Comparison of ENCODE assay signal across 8 mouse cellular contexts in the genomic region with DNA sequence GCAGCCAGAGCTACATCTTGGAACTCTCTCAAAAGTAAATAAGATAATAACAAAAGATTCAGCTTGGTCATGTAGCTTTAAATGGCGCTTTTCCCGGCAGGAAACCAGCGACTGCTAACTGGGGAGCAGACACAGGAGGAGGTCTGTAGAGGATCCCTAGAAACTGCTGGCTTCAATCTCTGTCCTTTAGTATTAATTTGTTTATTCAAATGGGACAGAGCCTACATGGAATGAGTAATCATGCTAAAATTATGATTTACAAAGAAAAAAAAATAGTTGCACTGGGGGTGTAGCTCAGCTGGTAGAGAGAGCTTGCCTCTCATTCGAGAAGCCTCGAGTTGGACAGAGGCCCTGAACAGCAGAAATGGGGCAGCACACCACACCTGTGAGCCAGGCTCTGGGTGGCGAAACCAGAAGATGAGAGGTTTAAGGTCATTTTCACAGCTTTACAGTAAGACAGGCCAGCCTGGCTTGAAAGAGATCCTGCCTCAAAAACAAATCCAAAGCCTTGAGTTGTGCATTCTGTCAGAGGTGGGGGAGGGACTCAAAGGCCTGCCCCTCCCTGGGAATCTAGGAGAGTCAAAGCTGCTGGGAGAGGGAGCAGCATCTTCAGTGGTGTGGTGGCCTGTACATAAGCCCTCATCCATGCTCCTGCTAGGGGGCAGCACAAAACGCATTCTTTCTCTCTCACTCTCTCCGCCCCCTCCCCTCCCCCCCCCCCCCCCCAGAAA. TPM values are rescaled to one million over a fixed set of nuclear protein-coding genes. Genes with fewer than 3 reads are reported as not detected.
DNase-seq lines count a peak whose midpoint lies in the region; ATAC-seq and TF ChIP-seq lines count a peak whose summit lies in the region.

No protein-coding gene starts in this region.

- H3K9me3 ChIP-seq in intestine, embryonic 14.5 days (ENCODE audit: control insufficient read depth, low read length), result 0 out of 2 replicates have a peak, but pooled peaks cover 5% of the 10 kb centered on the region
- H3K9me3 ChIP-seq in neural tube, embryonic 15.5 days (replicated peaks), result no peaks in the 10 kb centered on the region

- 47% methylated on average over 8 of the region's 8 CpGs for WGBS in intestine, embryonic 14.5 days
- WGBS in neural tube, embryonic 15.5 days, result 63% methylated on average over 8 of the region's 8 CpGs

- intact Hi-C loops in left cerebral cortex, adult 2 months (cut with DNase I), result loop anchor here (10.0 kb wide), 1 partner anchor 752 kb away; a partner anchor contains a TSS
- intact Hi-C loops in left cerebral cortex, postnatal 4 days (cut with DNase I), result no loop called here

- H3K36me3 ChIP-seq in intestine, embryonic 14.5 days (ENCODE audit: control insufficient read depth, insufficient read depth, low read length), result peaks cover 41% of the 10 kb centered on the region
- H3K36me3 ChIP-seq in neural tube, embryonic 15.5 days, result peaks cover 45% of the 10 kb centered on the region

- no peak overlapping the region for H3K9ac ChIP-seq in intestine, embryonic 14.5 days (ENCODE audit: low read length)
- H3K9ac ChIP-seq in neural tube, embryonic 15.5 days (replicated peaks), result no peak overlapping the region

- H3K4me2 ChIP-seq in intestine, embryonic 14.5 days (ENCODE audit: low read length), result no peak overlapping the region
- no peak overlapping the region for H3K4me2 ChIP-seq in neural tube, embryonic 15.5 days

- no peak overlapping the region for H3K4me3 ChIP-seq in left cerebral cortex, adult 2 months
- H3K4me3 ChIP-seq in intestine, embryonic 14.5 days (ENCODE audit: low read depth, low read length), result no peak overlapping the region
- no peak overlapping the region for H3K4me3 ChIP-seq in neural tube, embryonic 15.5 days (replicated peaks)

- no peak; the same call in 1 of the 2 replicates for TF ChIP-seq CTCF in left cerebral cortex, adult 2 months (IDR thresholded peaks at IDR 0.05)

- H3K4me1 ChIP-seq in intestine, embryonic 14.5 days (replicated peaks; ENCODE audit: control insufficient read depth, insufficient read depth, low read length), result no peaks in the 10 kb centered on the region
- peaks cover 8% of the 10 kb centered on the region for H3K4me1 ChIP-seq in neural tube, embryonic 15.5 days

- peak overlapping the region; percentile 90 for H3K27ac ChIP-seq in left cerebral cortex, adult 2 months
- H3K27ac ChIP-seq in intestine, embryonic 14.5 days (ENCODE audit: low read depth), result peak overlapping the region; percentile 44; the same call in 1 of the 2 replicates
- H3K27ac ChIP-seq in neural tube, embryonic 15.5 days (replicated peaks), result no peak overlapping the region

- ATAC-seq in CD4-positive, CD25-positive, alpha-beta regulatory T cell, adult 4 months, result no peak
- ATAC-seq in intestine, embryonic 14.5 days (replicated peaks; ENCODE audit: low FRiP score, low TSS enrichment, low read depth), result no peak
- ATAC-seq in neural tube, embryonic 15.5 days (ENCODE audit: low FRiP score), result no peak
- ATAC-seq in megakaryocyte progenitor cell, adult 5-6 weeks (replicated peaks; ENCODE audit: poor library complexity), result no peak

- DNase-seq in CD4-positive, CD25-positive, alpha-beta regulatory T cell, adult 2 months (ENCODE audit: low read depth, low spot score), result peak; percentile 20
- DNase-seq in left cerebral cortex, adult 2 months (ENCODE audit: extremely low spot score in 1 of 2, low spot score in 2 of 2), result peak; percentile 35 to 60
- no peak for DNase-seq in left cerebral cortex, postnatal 4 days
- no peak for DNase-seq in intestine, embryonic 14.5 days (ENCODE audit: low spot score)
- DNase-seq in lung, postnatal 10 days, result peak; percentile 70

- no peaks in the 10 kb centered on the region for H3K27me3 ChIP-seq in intestine, embryonic 14.5 days (replicated peaks; ENCODE audit: control insufficient read depth, insufficient read depth, low read length)
- no peaks in the 10 kb centered on the region for H3K27me3 ChIP-seq in neural tube, embryonic 15.5 days (replicated peaks)

RNA-seq across cellular contexts. Expression of a gene that starts 3.8 kb away (rescaled TPM):
- 10 to 100 TPM; 25.2 to 25.4 TPM for polyA plus RNA-seq in CD4-positive, CD25-positive, alpha-beta regulatory T cell, adult 4 months (2017; shearing (Covaris generic))
- total RNA-seq in left cerebral cortex, adult 2 months (2021), result 10 to 100 TPM; 76.2 to 79.7 TPM
- 10 to 100 TPM; 57.8 to 61.9 TPM for total RNA-seq in left cerebral cortex, postnatal 4 days (2021)
- polyA plus RNA-seq in intestine, embryonic 14.5 days (2014; fragmentation: Nextera tagmentation; extraction: Ambion mirVana), result 50.8 and 54.2 TPM in 2 replicates
- polyA plus RNA-seq in neural tube, embryonic 15.5 days (2015; fragmentation: Nextera tagmentation; extraction: Ambion mirVana), result 23.6 and 27.1 TPM in 2 replicates
- 72.1 and 90.2 TPM in 2 replicates for total RNA-seq in megakaryocyte progenitor cell, adult 5-6 weeks (2015)
- total RNA-seq in megakaryocyte progenitor cell, adult 5-6 weeks (2017), result 128 and 160 TPM in 2 replicates

RNA-seq across cellular contexts. Expression of a gene that starts 15.2 kb away (rescaled TPM):
- 10 to 100 TPM; 47.1 to 79.6 TPM for polyA plus RNA-seq in CD4-positive, CD25-positive, alpha-beta regulatory T cell, adult 4 months (2017; shearing (Covaris generic))
- 10 to 100 TPM; 50.6 to 54.6 TPM for total RNA-seq in left cerebral cortex, adult 2 months (2021)
- total RNA-seq in left cerebral cortex, postnatal 4 days (2021), result 10 to 100 TPM; 24.3 to 26.6 TPM
- 48.0 and 55.3 TPM in 2 replicates for polyA plus RNA-seq in intestine, embryonic 14.5 days (2014; fragmentation: Nextera tagmentation; extraction: Ambion mirVana)
- 44.6 and 46.4 TPM in 2 replicates for polyA plus RNA-seq in neural tube, embryonic 15.5 days (2015; fragmentation: Nextera tagmentation; extraction: Ambion mirVana)
- total RNA-seq in megakaryocyte progenitor cell, adult 5-6 weeks (2015), result 18.1 and 18.7 TPM in 2 replicates
- 24.8 and 25.2 TPM in 2 replicates for total RNA-seq in megakaryocyte progenitor cell, adult 5-6 weeks (2017)

RNA-seq across cellular contexts. Expression of a gene that starts 33.8 kb away (rescaled TPM):
- 1 to 10 TPM; 4.8 to 5.3 TPM for polyA plus RNA-seq in CD4-positive, CD25-positive, alpha-beta regulatory T cell, adult 4 months (2017; shearing (Covaris generic))
- total RNA-seq in left cerebral cortex, adult 2 months (2021), result 10 to 100 TPM; 26.1 to 27.0 TPM
- total RNA-seq in left cerebral cortex, postnatal 4 days (2021), result 10 to 100 TPM; 18.9 to 21.8 TPM
- polyA plus RNA-seq in intestine, embryonic 14.5 days (2014; fragmentation: Nextera tagmentation; extraction: Ambion mirVana), result 26.2 and 27.8 TPM in 2 replicates
- 15.8 and 17.5 TPM in 2 replicates for polyA plus RNA-seq in neural tube, embryonic 15.5 days (2015; fragmentation: Nextera tagmentation; extraction: Ambion mirVana)
- 10.9 and 11.0 TPM in 2 replicates for total RNA-seq in megakaryocyte progenitor cell, adult 5-6 weeks (2015)
- 14.9 and 18.7 TPM in 2 replicates for total RNA-seq in megakaryocyte progenitor cell, adult 5-6 weeks (2017)

Comparison
In these comparisons a context has a peak if more than half of its experiments do, and no peak if none do; other contexts are left out.
1. DNase-seq: peak in CD4-positive, CD25-positive, alpha-beta regulatory T cell, adult 2 months (single experiment), left cerebral cortex, adult 2 months (2 of 2) and lung, postnatal 10 days (single experiment); none in left cerebral cortex, postnatal 4 days (single experiment) and intestine, embryonic 14.5 days (single experiment).